Mouse (Mus musculus) megakaryocyte, embryonic 14.5 days (primary cell): ENCODE measurements around the gene Meis2.

Experiments
- FLI1 ChIP-seq: IDR thresholded peaks from 2 replicates; pipeline ENCODE4 v1.6.1; 2012; ENCODE audit warnings: low read length, inconsistent platforms, mixed read lengths
- GATA1 ChIP-seq: IDR thresholded peaks from 3 replicates; pipeline ENCODE4 v1.6.1; 2012; ENCODE audit warnings: mixed read lengths, low read length, inconsistent platforms, borderline replicate concordance

DNA sequence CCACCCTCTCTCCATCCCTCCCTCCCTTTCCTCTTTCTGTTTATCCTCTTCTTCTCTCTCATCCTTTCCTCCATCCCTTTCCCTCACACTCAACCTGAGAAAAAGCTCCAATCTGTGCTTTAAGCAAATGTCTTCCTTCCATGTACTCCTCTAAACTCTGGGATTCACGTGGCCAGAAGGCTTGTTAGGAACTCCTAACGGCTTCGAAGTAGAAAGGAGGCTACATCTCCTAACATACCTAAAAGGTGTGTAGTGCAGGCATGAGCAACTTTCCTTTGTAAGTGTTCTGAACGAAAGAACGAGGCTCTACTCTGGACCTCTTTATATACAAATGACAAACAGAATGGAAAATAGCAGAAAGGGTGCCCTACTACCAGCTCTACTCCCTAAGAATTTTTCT is 7.1 kb upstream of the Meis2 start:
- TF ChIP-seq GATA1: no peak
- no peak for TF ChIP-seq FLI1
